Mouse (Mus musculus): ENCODE measurements around the gene 4933417A18Rik. TPM values are rescaled to one million over a fixed set of nuclear protein-coding genes. Genes with fewer than 3 reads are reported as not detected.
"Not testable (repeated sequence)": the region's sequence is repeated elsewhere in the genome, so short reads cannot be mapped to it uniquely, and the experiment has no call there.

4933417A18Rik gene
- polyA plus RNA-seq, 1 experiment from 2014 or later = not detected

- H3K9me3 ChIP-seq (replicated peaks) = no peaks in the 10 kb centered on the region
- ATAC-seq (replicated peaks; ENCODE audit: low FRiP score) = no peak
- H3K9ac ChIP-seq = no peak overlapping the region
- WGBS = 88% methylated on average over 4 of the region's 4 CpGs
- H3K36me3 ChIP-seq = no peaks in the 10 kb centered on the region
- H3K27ac ChIP-seq = no peak overlapping the region
- H3K27me3 ChIP-seq = no peaks in the 10 kb centered on the region
- no peak overlapping the region for H3K4me3 ChIP-seq (replicated peaks)
- H3K4me2 ChIP-seq = no peak overlapping the region
- H3K4me1 ChIP-seq = no peaks in the 10 kb centered on the region
These were observed 32.7 kb downstream of the 4933417A18Rik start for GRCm38 (mm10) chr13:34956901-34957300.

- WGBS = 87% methylated on average over 3 of the region's 3 CpGs
- ATAC-seq (replicated peaks; ENCODE audit: low FRiP score); H3K4me1 ChIP-seq; H3K36me3 ChIP-seq; H3K4me2 ChIP-seq; H3K27ac ChIP-seq; H3K27me3 ChIP-seq; H3K9me3 ChIP-seq (replicated peaks); H3K4me3 ChIP-seq (replicated peaks); H3K9ac ChIP-seq: not testable (repeated sequence)
These were observed 33.9 kb downstream of the 4933417A18Rik start for GRCm38 (mm10) chr13:34958158-34958557.

- no peak for ATAC-seq (replicated peaks; ENCODE audit: low FRiP score)
- H3K4me2 ChIP-seq = no peak overlapping the region
- no peaks in the 10 kb centered on the region for H3K9me3 ChIP-seq (replicated peaks)
- peaks cover 20% of the 10 kb centered on the region for H3K27me3 ChIP-seq
- H3K4me1 ChIP-seq = peaks cover 13% of the 10 kb centered on the region
- H3K4me3 ChIP-seq (replicated peaks) = no peak overlapping the region
- no peak overlapping the region for H3K27ac ChIP-seq
- H3K9ac ChIP-seq = no peak overlapping the region
- WGBS = 86% methylated on average over 4 of the region's 4 CpGs
- H3K36me3 ChIP-seq = no peaks in the 10 kb centered on the region
These were observed 37.0 kb downstream of the 4933417A18Rik start for GRCm38 (mm10) chr13:34960996-34961770.

- H3K9me3 ChIP-seq (replicated peaks) = no peaks in the 10 kb centered on the region
- H3K4me3 ChIP-seq (replicated peaks) = peak within 1 kb of the TSS; percentile 51
- no peak within 1 kb of the TSS for H3K27ac ChIP-seq
- WGBS = 2% methylated on average over 32 of the region's 32 CpGs
- peaks cover 23% of the 10 kb centered on the region for H3K27me3 ChIP-seq
- peak; percentile 91 for ATAC-seq (replicated peaks; ENCODE audit: low FRiP score)
- peak within 1 kb of the TSS; percentile 85 for H3K4me2 ChIP-seq
- peak within 1 kb of the TSS; percentile 48 for H3K9ac ChIP-seq
- peaks cover 13% of the 10 kb centered on the region for H3K4me1 ChIP-seq
- H3K36me3 ChIP-seq = no peaks in the 10 kb centered on the region
These were observed 39.5 kb downstream of the 4933417A18Rik start, which contains the start of gene Eci3 for GRCm38 (mm10) chr13:34963511-34964397. Eci3 (minus strand) TSS chr13:34963810.

GRCm38 (mm10) chr13:34964419-34964818 lies 40.2 kb downstream of the 4933417A18Rik start:
- no peaks in the 10 kb centered on the region for H3K9me3 ChIP-seq (replicated peaks)
- 4% methylated on average over 14 of the region's 14 CpGs for WGBS
- no peaks in the 10 kb centered on the region for H3K36me3 ChIP-seq
- ATAC-seq (replicated peaks; ENCODE audit: low FRiP score) = no peak
- peak overlapping the region; percentile 48; the same call in 1 of the 2 replicates for H3K9ac ChIP-seq
- peak overlapping the region; percentile 85 for H3K4me2 ChIP-seq
- H3K27me3 ChIP-seq = peaks cover 23% of the 10 kb centered on the region
- H3K4me3 ChIP-seq (replicated peaks) = peak overlapping the region; percentile 51
- peaks cover 13% of the 10 kb centered on the region for H3K4me1 ChIP-seq
- H3K27ac ChIP-seq = no peak overlapping the region

GRCm38 (mm10) chr13:34964866-34965265 lies 40.7 kb downstream of the 4933417A18Rik start:
- Histone ChIP-seq H3K4me2 (peak overlapping the region; percentile 85), H3K4me3 (replicated peaks) (peak overlapping the region; percentile 51), H3K4me1 (peaks cover 13% of the 10 kb centered on the region), H3K36me3 (no peaks in the 10 kb centered on the region), H3K27me3 (peaks cover 23% of the 10 kb centered on the region), H3K27ac (no peak overlapping the region), H3K9ac (no peak overlapping the region), H3K9me3 (replicated peaks) (no peaks in the 10 kb centered on the region)
- WGBS = 11% methylated on average over 5 of the region's 5 CpGs
- ATAC-seq (replicated peaks; ENCODE audit: low FRiP score) = no peak

GRCm38 (mm10) chr13:34965647-34966046 lies 41.4 kb downstream of the 4933417A18Rik start:
- not testable (repeated sequence) for H3K9ac ChIP-seq; H3K4me2 ChIP-seq; ATAC-seq (replicated peaks; ENCODE audit: low FRiP score); H3K4me3 ChIP-seq (replicated peaks); H3K36me3 ChIP-seq; H3K27ac ChIP-seq; H3K9me3 ChIP-seq (replicated peaks)
- Histone ChIP-seq H3K4me1 (peaks cover 13% of the 10 kb centered on the region), H3K27me3 (peaks cover 23% of the 10 kb centered on the region)
- 67% methylated on average over 9 of the region's 9 CpGs for WGBS

- H3K4me1 ChIP-seq; H3K9ac ChIP-seq; ATAC-seq (replicated peaks; ENCODE audit: low FRiP score); H3K36me3 ChIP-seq; H3K27ac ChIP-seq; H3K27me3 ChIP-seq; H3K4me2 ChIP-seq; H3K9me3 ChIP-seq (replicated peaks); H3K4me3 ChIP-seq (replicated peaks): not testable (repeated sequence)
These were observed 48.2 kb downstream of the 4933417A18Rik start for GRCm38 (mm10) chr13:34972456-34972855.

GRCm38 (mm10) chr13:34973149-34973548 lies 48.9 kb downstream of the 4933417A18Rik start:
- no peaks in the 10 kb centered on the region for H3K27me3 ChIP-seq
- no peak for ATAC-seq (replicated peaks; ENCODE audit: low FRiP score)
- H3K9me3 ChIP-seq (replicated peaks) = no peaks in the 10 kb centered on the region
- H3K4me1 ChIP-seq = no peaks in the 10 kb centered on the region
- H3K4me2 ChIP-seq = no peak overlapping the region
- 57% methylated on average over 1 of the region's 1 CpGs for WGBS
- H3K36me3 ChIP-seq = peaks cover 14% of the 10 kb centered on the region
- H3K4me3 ChIP-seq (replicated peaks) = no peak overlapping the region
- H3K9ac ChIP-seq = no peak overlapping the region
- H3K27ac ChIP-seq = no peak overlapping the region

GRCm38 (mm10) chr13:34973770-34974169 lies 49.6 kb downstream of the 4933417A18Rik start:
- no peaks in the 10 kb centered on the region for H3K27me3 ChIP-seq
- WGBS = 58% methylated on average over 1 of the region's 1 CpGs
- H3K27ac ChIP-seq = no peak overlapping the region

GRCm38 (mm10) chr13:34976116-34976515 lies 51.9 kb downstream of the 4933417A18Rik start:
- Histone ChIP-seq H3K9ac (no peak overlapping the region), H3K4me2 (no peak overlapping the region), H3K4me1 (no peaks in the 10 kb centered on the region), H3K4me3 (replicated peaks) (no peak overlapping the region), H3K27ac (no peak overlapping the region), H3K36me3 (peaks cover 44% of the 10 kb centered on the region), H3K27me3 (no peaks in the 10 kb centered on the region), H3K9me3 (replicated peaks) (no peaks in the 10 kb centered on the region)
- 91% methylated on average over 4 of the region's 4 CpGs for WGBS
- ATAC-seq (replicated peaks; ENCODE audit: low FRiP score) = no peak

More at GRCm38 (mm10) chr13:34973770-34974169, 49.6 kb downstream of the 4933417A18Rik start:
- peaks cover 21% of the 10 kb centered on the region for H3K36me3 ChIP-seq
- ATAC-seq (replicated peaks; ENCODE audit: low FRiP score) = no peak
- no peaks in the 10 kb centered on the region for H3K9me3 ChIP-seq (replicated peaks)
- no peaks in the 10 kb centered on the region for H3K4me1 ChIP-seq
- no peak overlapping the region for H3K4me3 ChIP-seq (replicated peaks)
- H3K9ac ChIP-seq = no peak overlapping the region
- no peak overlapping the region for H3K4me2 ChIP-seq

- peaks cover 56% of the 10 kb centered on the region for H3K36me3 ChIP-seq
- H3K4me2 ChIP-seq = no peak overlapping the region
- H3K27me3 ChIP-seq = no peaks in the 10 kb centered on the region
- H3K9me3 ChIP-seq (replicated peaks) = no peaks in the 10 kb centered on the region
- 91% methylated on average over 3 of the region's 3 CpGs for WGBS
- no peak overlapping the region for H3K9ac ChIP-seq
- H3K27ac ChIP-seq = no peak overlapping the region
- H3K4me3 ChIP-seq (replicated peaks) = no peak overlapping the region
- H3K4me1 ChIP-seq = no peaks in the 10 kb centered on the region
- ATAC-seq (replicated peaks; ENCODE audit: low FRiP score) = no peak
These were observed 53.2 kb downstream of the 4933417A18Rik start for GRCm38 (mm10) chr13:34977410-34977809.

Measured in kidney, embryonic 15.5 days (tissue).